Mouse (Mus musculus): ENCODE data around the gene Stard7. TPM values are rescaled to one million over a fixed set of nuclear protein-coding genes. Genes with fewer than 3 reads are reported as not detected.

Gene Stard7
- 10 to 100 TPM; 66.4 to 69.3 TPM for total RNA-seq (2023)

GRCm38 (mm10) chr2:127269491-127270299 lies at the start of gene Stard7:
TSS of gene Stard7 (plus strand) at chr2:127270218.

GRCm38 (mm10) chr2:127247592-127248333 lies 22.3 kb upstream of the Stard7 start, which contains the start of the genes Ciao1 and Tmem127:
TSS of gene Ciao1 (minus strand) at chr2:127247816.
TSS of gene Tmem127 (plus strand) at chr2:127247908.

GRCm38 (mm10) chr2:127335767-127336496 lies 65.9 kb downstream of the Stard7 start, which contains the start of gene Dusp2:
TSS of gene Dusp2 (plus strand) at chr2:127336159.

GRCm38 (mm10) chr2:127338416-127338815 lies 68.4 kb downstream of the Stard7 start, which contains the start of gene Astl:
TSS of gene Astl (plus strand) at chr2:127338639.

Other genes with a start within 250 kb of the Stard7 start
- gene Blvra, start 199.6 kb upstream of the Stard7 start, total RNA-seq (2023) = 10 to 100 TPM; 15.3 to 20.0 TPM
- gene Ncaph, start 136.3 kb upstream of the Stard7 start, total RNA-seq (2023) = 1 to 10 TPM; 7.6 to 8.0 TPM
- 10 to 100 TPM; 18.9 to 24.8 TPM for gene Itpripl1, start 126.8 kb upstream of the Stard7 start, total RNA-seq (2023)
- 1 to 10 TPM; 3.3 TPM for gene 1810024B03Rik, start 61.9 kb upstream of the Stard7 start, total RNA-seq (2023)
- gene Snrnp200, start 61.8 kb upstream of the Stard7 start, total RNA-seq (2023) = 100 to 1,000 TPM; 166 to 186 TPM
- 10 to 100 TPM; 39.9 to 43.2 TPM for gene Ciao1, start 22.4 kb upstream of the Stard7 start, total RNA-seq (2023)
- 10 to 100 TPM; 54.5 to 58.7 TPM for gene Tmem127, start 22.3 kb upstream of the Stard7 start, total RNA-seq (2023)
- gene Dusp2, start 65.9 kb downstream of the Stard7 start, total RNA-seq (2023) = 100 to 1,000 TPM; 260 to 275 TPM
- gene Astl, start 68.4 kb downstream of the Stard7 start, total RNA-seq (2023) = not detected
- not detected for gene Adra2b, start 93.0 kb downstream of the Stard7 start, total RNA-seq (2023)
- under 1 TPM; 0.36 to 0.55 TPM for gene Gpat2, start 155.0 kb downstream of the Stard7 start, total RNA-seq (2023)
- 10 to 100 TPM; 17.2 to 18.3 TPM for gene Fahd2a, start 174.3 kb downstream of the Stard7 start, total RNA-seq (2023)

All from T-cell, adult 66 days (primary cell).